Mouse (Mus musculus) adrenal gland, postnatal 36 days (tissue): Measurements from ENCODE around the gene Atp5k. TPM values are rescaled to one million over a fixed set of nuclear protein-coding genes. Genes with fewer than 3 reads are reported as not detected.

ENCODE experiments used
- DNase-seq, 2 experiments: peaks; one replicate each; pipeline ENCODE4 v3.0.0; 2021; ENCODE audit warnings: mixed read lengths in 1 of 2
- long read RNA-seq, 2 experiments: library from polyadenylated mRNA; stranded (forward); transcript quantifications; one replicate each; pipeline ENCODE4 v2.0.0; 2021; ENCODE audit warnings: borderline sequencing depth in 2 of 2
- total RNA-seq, 2 experiments: library from RNA; stranded (reverse); gene quantifications; 2 replicates each; pipeline ENCODE4 v1.2.3; 2021

Atp5k gene
- total RNA-seq, result 100 to 1,000 TPM; 374 to 446 TPM
- long read RNA-seq, experiment 1, transcript Atp5k-203 (3 exons, 563 nt), result minor isoform, 5 of 750 reads
- long read RNA-seq, experiment 1, transcript Atp5k-201 (4 exons, 371 nt), result major isoform, 605 of 750 reads
- long read RNA-seq, experiment 1, partial matches to known transcripts, result 136 of 750 reads
- long read RNA-seq, experiment 1, other reads (novel, unspliced or antisense), result 4 of 750 reads
- long read RNA-seq, experiment 2, transcript Atp5k-203 (3 exons, 563 nt), result minor isoform, 5 of 459 reads
- long read RNA-seq, experiment 2, transcript Atp5k-201 (4 exons, 371 nt), result major isoform, 446 of 459 reads
- long read RNA-seq, experiment 2, partial matches to known transcripts, result 6 of 459 reads
- long read RNA-seq, experiment 2, other reads (novel, unspliced or antisense), result 0 of 459 reads

- peak; percentile 94 for DNase-seq
Observed at GRCm38 (mm10) chr5:108433804-108434587, at the start of gene Atp5k. Gene Atp5k (minus strand): TSS chr5:108434448.

GRCm38 (mm10) chr5:108483006-108483405 is 48.8 kb upstream of the Atp5k start:
- DNase-seq, result no peak

GRCm38 (mm10) chr5:108475977-108476376 is 41.7 kb upstream of the Atp5k start:
- no peak for DNase-seq

GRCm38 (mm10) chr5:108473737-108474136 is 39.5 kb upstream of the Atp5k start:
- DNase-seq, result no peak

GRCm38 (mm10) chr5:108469617-108470016 is 35.4 kb upstream of the Atp5k start:
- no peak for DNase-seq

- DNase-seq, result no peak
Observed at GRCm38 (mm10) chr5:108466647-108467046, 32.4 kb upstream of the Atp5k start.

GRCm38 (mm10) chr5:108465131-108465891 is 31.1 kb upstream of the Atp5k start:
- DNase-seq, result no peak

GRCm38 (mm10) chr5:108462446-108462845 is 28.2 kb upstream of the Atp5k start:
- DNase-seq, result no peak

GRCm38 (mm10) chr5:108461082-108462065 is 27.1 kb upstream of the Atp5k start, which contains the start of gene Pcgf3:
Gene Pcgf3 (plus strand): TSS chr5:108461232.
- peak; percentile 98 to 99 for DNase-seq

- no peak for DNase-seq
Observed at GRCm38 (mm10) chr5:108460461-108460860, 26.2 kb upstream of the Atp5k start.

- no peak for DNase-seq
Observed at GRCm38 (mm10) chr5:108458706-108459105, 24.5 kb upstream of the Atp5k start.

- DNase-seq, result no peak
Observed at GRCm38 (mm10) chr5:108454094-108454493, 19.8 kb upstream of the Atp5k start.

- no peak for DNase-seq
Observed at GRCm38 (mm10) chr5:108452422-108452821, 18.2 kb upstream of the Atp5k start.

GRCm38 (mm10) chr5:108451611-108452010 is 17.4 kb upstream of the Atp5k start:
- DNase-seq, result no peak

- DNase-seq, result no peak
Observed at GRCm38 (mm10) chr5:108450837-108451540, 16.7 kb upstream of the Atp5k start.

- DNase-seq, result peak; percentile 88 to 89
Observed at GRCm38 (mm10) chr5:108448785-108449668, 14.8 kb upstream of the Atp5k start, which contains the start of gene Mfsd7a. Gene Mfsd7a (minus strand): TSS chr5:108448891.

- DNase-seq, result no peak
Observed at GRCm38 (mm10) chr5:108447857-108448256, 13.6 kb upstream of the Atp5k start.

- no peak for DNase-seq
Observed at GRCm38 (mm10) chr5:108446973-108447372, 12.7 kb upstream of the Atp5k start.

- no peak for DNase-seq
Observed at GRCm38 (mm10) chr5:108436101-108436500, 1.9 kb upstream of the Atp5k start.
